Mouse (Mus musculus) testis, adult 2 months (tissue): ENCODE measurements around the gene Smg9.

Experiments
- CTCF ChIP-seq: fragments of 200-500 bp; IDR thresholded peaks from 2 replicates; pipeline ENCODE4 v1.5.1; 2012; ENCODE audit warnings: low read depth, mild to moderate bottlenecking, inconsistent platforms, low read length, moderate library complexity; ENCODE audit not compliant: control insufficient read depth, insufficient read depth, insufficient replicate concordance
- POLR2A ChIP-seq: fragments of 200-500 bp; IDR thresholded peaks from 2 replicates; pipeline ENCODE4 v1.6.1; 2012; ENCODE audit warnings: low read depth, mild to moderate bottlenecking, inconsistent platforms, low read length, moderate library complexity; ENCODE audit not compliant: control insufficient read depth

DNA sequence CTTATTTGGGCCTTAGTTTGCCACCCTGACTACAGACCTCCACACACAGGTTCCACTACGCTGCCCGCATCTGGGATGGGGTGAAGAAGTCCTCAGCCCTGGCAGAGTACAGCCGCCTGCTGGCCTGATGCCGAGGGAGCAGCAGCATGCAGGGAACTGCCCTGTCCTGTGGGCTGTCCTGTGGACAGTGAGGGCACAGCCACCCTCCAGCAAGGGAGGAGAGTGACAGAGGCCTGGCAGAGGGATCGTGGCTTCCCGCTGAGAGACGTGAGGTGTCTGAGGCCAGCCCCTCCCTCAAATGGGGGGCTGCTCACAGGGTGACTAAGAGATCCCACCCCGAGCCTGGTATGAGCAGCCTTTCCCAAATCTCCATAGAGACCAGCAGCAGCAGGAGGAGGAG, 22.8 kb downstream of the Smg9 start:
- no peak for TF ChIP-seq POLR2A
- TF ChIP-seq CTCF = no peak
